In genomic region chr17:45606992-45607879, GRCm38 (mm10) we compare ENCODE assay signal across 26 mouse cellular contexts. TPM values are rescaled to one million over a fixed set of nuclear protein-coding genes. Genes with fewer than 3 reads are reported as not detected.
DNase-seq lines count a peak whose midpoint lies in the region; ATAC-seq and TF ChIP-seq lines count a peak whose summit lies in the region.
"Had no signal": no experiment of that assay in that cellular context is flagged by ENCODE, and none has a peak within 500 bp of the region (broad histone marks: within the 10 kb centered on the region; RNA-seq: fewer than 3 reads in every experiment).

No protein-coding gene starts in this region.

- no peak for DNase-seq in testis, postnatal 14 days (ENCODE audit: low spot score)
- DNase-seq in ES-CJ7 (ENCODE audit: low read depth, low spot score): peak; percentile 93
- DNase-seq in R1 (ENCODE audit: low read depth, low spot score): peak; percentile 97
- peak; percentile 39 for DNase-seq in testis, postnatal 10 days (ENCODE audit: low spot score)
- no peak for DNase-seq in right cerebral cortex, postnatal 10 days (ENCODE audit: low spot score in 2 of 2)
- no peak for DNase-seq in kidney, postnatal 4 days
- DNase-seq: adrenal gland, adult 8-10 months; adrenal gland, postnatal 14 days; adrenal gland, postnatal 36 days; cerebellum, adult 11-12 months; cerebellum, adult 2 months; cerebellum, adult 9-10 months; cerebellum, postnatal 10 days; cerebellum, postnatal 25 days; forebrain, postnatal 0 days had no signal

- peaks cover 1% of the 10 kb centered on the region for H3K4me1 ChIP-seq in testis, adult 2 months (ENCODE audit: control insufficient read depth, insufficient read depth, low read length)
- peaks cover 8% of the 10 kb centered on the region for H3K4me1 ChIP-seq in kidney, embryonic 15.5 days
- H3K4me1 ChIP-seq: forebrain, embryonic 13.5 days; forebrain, embryonic 15.5 days had no signal

- H3K4me3 ChIP-seq in testis, adult 2 months (ENCODE audit: control insufficient read depth, low read depth, low read length): no peak overlapping the region
- no peak overlapping the region for H3K4me3 ChIP-seq in kidney, embryonic 15.5 days (replicated peaks)
- H3K4me3 ChIP-seq: embryonic facial prominence, embryonic 10.5 days; embryonic facial prominence, embryonic 12.5 days; forebrain, embryonic 13.5 days; forebrain, embryonic 15.5 days had no signal

- TF ChIP-seq POLR2A in testis, adult 2 months (IDR thresholded peaks at IDR 0.05; ENCODE audit: control insufficient read depth, low read depth, low read length): no peak

- no peaks in the 10 kb centered on the region for H3K36me3 ChIP-seq in testis, adult 2 months (ENCODE audit: control insufficient read depth, insufficient read depth, low read length)
- no peaks in the 10 kb centered on the region for H3K36me3 ChIP-seq in kidney, embryonic 15.5 days
- H3K36me3 ChIP-seq: embryonic facial prominence, embryonic 10.5 days; embryonic facial prominence, embryonic 12.5 days; forebrain, embryonic 15.5 days; G1E had no signal

- no peak for ATAC-seq in kidney, embryonic 15.5 days (replicated peaks; ENCODE audit: low FRiP score)
- ATAC-seq: activated CD4-positive, CD25-positive, alpha-beta regulatory T cell, adult 4 months; forebrain, embryonic 13.5 days; forebrain, embryonic 15.5 days; forebrain, postnatal 0 days; Patski had no signal

- peak overlapping the region; percentile 72 for H3K27ac ChIP-seq in testis, adult 2 months (ENCODE audit: control insufficient read depth, insufficient read depth, low read depth, low read length)
- H3K27ac ChIP-seq in kidney, embryonic 15.5 days: no peak overlapping the region
- H3K27ac ChIP-seq: embryonic facial prominence, embryonic 10.5 days; embryonic facial prominence, embryonic 12.5 days; forebrain, embryonic 13.5 days; forebrain, embryonic 15.5 days had no signal

- WGBS in kidney, embryonic 15.5 days: 81% methylated on average over 15 of the region's 15 CpGs

- no peak overlapping the region for H3K4me2 ChIP-seq in kidney, embryonic 15.5 days
- H3K4me2 ChIP-seq: embryonic facial prominence, embryonic 12.5 days; forebrain, embryonic 13.5 days; forebrain, embryonic 15.5 days had no signal

- H3K27me3 ChIP-seq in testis, adult 2 months (ENCODE audit: control insufficient read depth, insufficient read depth, low read length): no peaks in the 10 kb centered on the region
- peaks cover 2% of the 10 kb centered on the region; the same call in 1 of the 2 replicates for H3K27me3 ChIP-seq in kidney, embryonic 15.5 days
- H3K27me3 ChIP-seq: Patski had no signal

- no peaks in the 10 kb centered on the region for H3K9me3 ChIP-seq in kidney, embryonic 15.5 days (replicated peaks)
- H3K9me3 ChIP-seq: embryonic facial prominence, embryonic 10.5 days; embryonic facial prominence, embryonic 12.5 days; forebrain, embryonic 13.5 days; forebrain, embryonic 15.5 days; G1E had no signal

- no peak overlapping the region for H3K9ac ChIP-seq in kidney, embryonic 15.5 days
- H3K9ac ChIP-seq: embryonic facial prominence, embryonic 12.5 days; forebrain, embryonic 13.5 days; forebrain, embryonic 15.5 days; forebrain, postnatal 0 days had no signal

- no peak for TF ChIP-seq CTCF in testis, adult 2 months (IDR thresholded peaks at IDR 0.05; ENCODE audit: control insufficient read depth, insufficient read depth, insufficient replicate concordance, low read depth, low read length)

RNA-seq across cellular contexts. Expression of gene Mymx, which starts 5.3 kb away (rescaled TPM):
- 3.4 and 4.4 TPM in 2 replicates for polyA plus RNA-seq in testis, adult 2 months (2012; rRNA removed)
- polyA plus RNA-seq in kidney, embryonic 15.5 days (2015; fragmentation: Nextera tagmentation; extraction: Ambion mirVana): 5.7 and 6.3 TPM in 2 replicates
- polyA plus RNA-seq: activated CD4-positive, CD25-positive, alpha-beta regulatory T cell, adult 4 months; cerebellum, adult 2 months; cortical plate, adult 2 months; forebrain, embryonic 11.5 days; forebrain, embryonic 13.5 days; forebrain, embryonic 15.5 days; forebrain, postnatal 0 days; G1E; Patski had no signal

RNA-seq across cellular contexts. Expression of gene Slc29a1, which starts 7.8 kb away (rescaled TPM):
- polyA plus RNA-seq in testis, adult 2 months (2012; rRNA removed): 138 and 143 TPM in 2 replicates
- 100 and 102 TPM in 2 replicates for polyA plus RNA-seq in kidney, embryonic 15.5 days (2015; fragmentation: Nextera tagmentation; extraction: Ambion mirVana)

RNA-seq across cellular contexts. Expression of gene Hsp90ab1, which starts 34.2 kb away (rescaled TPM):
- 99.1 and 109 TPM in 2 replicates for polyA plus RNA-seq in testis, adult 2 months (2012; rRNA removed)
- polyA plus RNA-seq in kidney, embryonic 15.5 days (2015; fragmentation: Nextera tagmentation; extraction: Ambion mirVana): 1,881 and 1,940 TPM in 2 replicates

RNA-seq across cellular contexts. Expression of gene Slc35b2, which starts 43.6 kb away (rescaled TPM):
- polyA plus RNA-seq in testis, adult 2 months (2012; rRNA removed): 26.6 and 35.6 TPM in 2 replicates
- polyA plus RNA-seq in kidney, embryonic 15.5 days (2015; fragmentation: Nextera tagmentation; extraction: Ambion mirVana): 142 TPM in 2 replicates

RNA-seq across cellular contexts. Expression of gene Nfkbie, which starts 51.7 kb away (rescaled TPM):
- 0.83 and 0.95 TPM in 2 replicates for polyA plus RNA-seq in testis, adult 2 months (2012; rRNA removed)
- 5.3 and 5.7 TPM in 2 replicates for polyA plus RNA-seq in kidney, embryonic 15.5 days (2015; fragmentation: Nextera tagmentation; extraction: Ambion mirVana)

Comparison
In these comparisons a context has a peak if more than half of its experiments do, and no peak if none do; other contexts are left out.
1. DNase-seq: peak in ES-CJ7 (single experiment), R1 (single experiment) and testis, postnatal 10 days (single experiment); none in testis, postnatal 14 days (single experiment), right cerebral cortex, postnatal 10 days (0 of 2) and kidney, postnatal 4 days (0 of 2).
2. RNA of gene Hsp90ab1, which starts 34.2 kb away (polyA plus RNA-seq): 1,881 to 1,940 TPM in kidney, embryonic 15.5 days; 99.1 to 109 TPM in testis, adult 2 months; every median in the first group is over 10 times any median in the second.